In genomic region chr11:19849347-19849811, GRCm38 (mm10) we compare ENCODE assay signal across 10 mouse cellular contexts.
DNase-seq lines count a peak whose midpoint lies in the region; ATAC-seq and TF ChIP-seq lines count a peak whose summit lies in the region.
"Had no signal": no experiment of that assay in that cellular context is flagged by ENCODE, and none has a peak within 500 bp of the region (broad histone marks: within the 10 kb centered on the region; RNA-seq: fewer than 3 reads in every experiment).

No protein-coding gene starts in this region.

- no peaks in the 10 kb centered on the region for H3K27me3 ChIP-seq in heart, postnatal 0 days (ENCODE audit: control insufficient read depth, insufficient read depth, low read length)
- no peaks in the 10 kb centered on the region for H3K27me3 ChIP-seq in E14TG2a.4 (ENCODE audit: insufficient read depth, low read length)
- no peaks in the 10 kb centered on the region for H3K27me3 ChIP-seq in embryonic facial prominence, embryonic 10.5 days (replicated peaks; ENCODE audit: low read depth, poor library complexity, severe bottlenecking)
- no peaks in the 10 kb centered on the region for H3K27me3 ChIP-seq in limb, embryonic 10.5 days (ENCODE audit: low read depth, poor library complexity, severe bottlenecking)
- H3K27me3 ChIP-seq: neural tube, embryonic 12.5 days had no signal

- TF ChIP-seq CTCF in heart, postnatal 0 days (IDR thresholded peaks at IDR 0.05; ENCODE audit: low read depth): no peak
- no peak for TF ChIP-seq CTCF in E14TG2a.4 (conservative IDR thresholded peaks at IDR 0.05; ENCODE audit: low read length)

- no peak overlapping the region for H3K9ac ChIP-seq in heart, postnatal 0 days (replicated peaks; ENCODE audit: low read depth, low read length)
- H3K9ac ChIP-seq: neural tube, embryonic 12.5 days had no signal

- no peaks in the 10 kb centered on the region for H3K36me3 ChIP-seq in heart, postnatal 0 days (replicated peaks; ENCODE audit: control insufficient read depth, insufficient read depth, low read length)
- no peaks in the 10 kb centered on the region for H3K36me3 ChIP-seq in E14TG2a.4 (ENCODE audit: insufficient read depth, low read length)
- H3K36me3 ChIP-seq in embryonic facial prominence, embryonic 10.5 days (replicated peaks): no peaks in the 10 kb centered on the region
- H3K36me3 ChIP-seq in limb, embryonic 10.5 days: no peaks in the 10 kb centered on the region
- H3K36me3 ChIP-seq: neural tube, embryonic 12.5 days had no signal

- no peak overlapping the region for H3K4me3 ChIP-seq in heart, postnatal 0 days (ENCODE audit: low read depth, low read length)
- peak overlapping the region; percentile 82 for H3K4me3 ChIP-seq in E14TG2a.4 (replicated peaks; ENCODE audit: low read length)
- no peak overlapping the region for H3K4me3 ChIP-seq in embryonic facial prominence, embryonic 10.5 days
- H3K4me3 ChIP-seq in limb, embryonic 10.5 days: no peak overlapping the region
- H3K4me3 ChIP-seq: neural tube, embryonic 12.5 days had no signal

- H3K9me3 ChIP-seq in heart, postnatal 0 days (replicated peaks; ENCODE audit: control insufficient read depth, low read length): no peaks in the 10 kb centered on the region
- H3K9me3 ChIP-seq in E14TG2a.4 (ENCODE audit: low read length): no peaks in the 10 kb centered on the region
- H3K9me3 ChIP-seq in embryonic facial prominence, embryonic 10.5 days: no peaks in the 10 kb centered on the region
- no peaks in the 10 kb centered on the region for H3K9me3 ChIP-seq in limb, embryonic 10.5 days (replicated peaks)
- H3K9me3 ChIP-seq: neural tube, embryonic 12.5 days had no signal

- 55% methylated on average over 4 of the region's 4 CpGs for WGBS in heart, postnatal 0 days
- 62% methylated on average over 4 of the region's 4 CpGs for WGBS in embryonic facial prominence, embryonic 10.5 days
- 50% methylated on average over 4 of the region's 4 CpGs for WGBS in limb, embryonic 10.5 days

- ATAC-seq in heart, postnatal 0 days (ENCODE audit: insufficient read depth, low read depth): peak; percentile 6; the same call in 1 of the 2 replicates

- TF ChIP-seq EP300 in heart, postnatal 0 days (IDR thresholded peaks at IDR 0.05; ENCODE audit: low read depth): no peak

- H3K4me1 ChIP-seq in heart, postnatal 0 days (ENCODE audit: control insufficient read depth, insufficient read depth): 0 out of 2 replicates have a peak, but pooled peaks cover 6% of the 10 kb centered on the region
- peaks cover 50% of the 10 kb centered on the region for H3K4me1 ChIP-seq in E14TG2a.4 (replicated peaks; ENCODE audit: low read depth, low read length)
- H3K4me1 ChIP-seq in embryonic facial prominence, embryonic 10.5 days: peaks cover 23% of the 10 kb centered on the region
- H3K4me1 ChIP-seq in limb, embryonic 10.5 days: peaks cover 24% of the 10 kb centered on the region
- H3K4me1 ChIP-seq: neural tube, embryonic 12.5 days had no signal

- no peak overlapping the region for H3K4me2 ChIP-seq in heart, postnatal 0 days (ENCODE audit: low read depth, low read length)
- H3K4me2 ChIP-seq: neural tube, embryonic 12.5 days had no signal

- H3K27ac ChIP-seq in heart, postnatal 0 days (ENCODE audit: low read depth): no peak overlapping the region
- H3K27ac ChIP-seq in embryonic facial prominence, embryonic 10.5 days (replicated peaks): peak overlapping the region; percentile 30; the same call in 1 of the 2 replicates
- H3K27ac ChIP-seq in limb, embryonic 10.5 days: peak overlapping the region; percentile 64; the same call in 1 of the 2 replicates
- H3K27ac ChIP-seq: neural tube, embryonic 12.5 days had no signal

- DNase-seq in heart, postnatal 0 days (ENCODE audit: low spot score): no peak
- no peak for DNase-seq in heart, postnatal 4 days
- no peak for DNase-seq in embryonic facial prominence, embryonic 10.5 days (ENCODE audit: low spot score)
- DNase-seq in limb, embryonic 10.5 days (ENCODE audit: low spot score): no peak
- DNase-seq in thymus, postnatal 4 days: no peak
- DNase-seq in right cerebral cortex, postnatal 4 days: no peak
- no peak for DNase-seq in layer of hippocampus, postnatal 36 days
- DNase-seq: lung, adult 2 months had no signal
